Mouse (Mus musculus) bone marrow macrophage, adult 2 months (primary cell): ENCODE measurements at regions not wholly inside any gene's neighbourhood (a gene's known extent, or its start where the extent isn't known, plus 50 kb on each side); places are given as distances from the start of the nearest gene placed in this dataset.

ENCODE experiments used
- H3K27ac ChIP-seq: 2 replicates; pipeline ENCODE4 v1.5.1; 2012; ENCODE audit warnings: low read depth, low read length; ENCODE audit not compliant: insufficient read depth
- H3K4me1 ChIP-seq: 2 replicates; pipeline ENCODE4 v1.6.1; 2012; ENCODE audit warnings: low read length; ENCODE audit not compliant: control insufficient read depth, insufficient read depth
- H3K4me3 ChIP-seq: 2 replicates; pipeline ENCODE4 v1.5.1; 2012; ENCODE audit warnings: mild to moderate bottlenecking, low read length, moderate library complexity; ENCODE audit not compliant: insufficient read depth
- CTCF ChIP-seq: IDR thresholded peaks from 2 replicates; pipeline ENCODE4 v1.5.1; 2012; ENCODE audit warnings: low read depth, mild to moderate bottlenecking, low read length, moderate library complexity
- POLR2A ChIP-seq: IDR thresholded peaks from 2 replicates; pipeline ENCODE4 v1.6.1; 2012; ENCODE audit warnings: mild to moderate bottlenecking, low read depth, low read length, borderline replicate concordance

GRCm38 (mm10) chr5:120340696-120341231 lies 90.7 kb upstream of the Lhx5 start:
- TF ChIP-seq POLR2A (no peak), CTCF (no peak)
- Histone ChIP-seq H3K27ac (no peak overlapping the region), H3K4me1 (no peaks in the 10 kb centered on the region)

GRCm38 (mm10) chr5:120350461-120350860 lies 81.0 kb upstream of the Lhx5 start:
- no peak for TF ChIP-seq POLR2A
- TF ChIP-seq CTCF: no peak
- no peak overlapping the region for H3K4me3 ChIP-seq
- no peak overlapping the region for H3K27ac ChIP-seq

More at GRCm38 (mm10) chr5:120340696-120341231, 90.7 kb upstream of the Lhx5 start:
- no peak overlapping the region for H3K4me3 ChIP-seq

GRCm38 (mm10) chr5:120351827-120352226 lies 79.7 kb upstream of the Lhx5 start:
- Histone ChIP-seq H3K4me3 (no peak overlapping the region), H3K4me1 (no peaks in the 10 kb centered on the region), H3K27ac (no peak overlapping the region)
- TF ChIP-seq POLR2A: no peak
- TF ChIP-seq CTCF: no peak

More at GRCm38 (mm10) chr5:120350461-120350860, 81.0 kb upstream of the Lhx5 start:
- H3K4me1 ChIP-seq: no peaks in the 10 kb centered on the region

- no peak overlapping the region for H3K4me3 ChIP-seq
- no peaks in the 10 kb centered on the region for H3K4me1 ChIP-seq
- no peak overlapping the region for H3K27ac ChIP-seq
- no peak for TF ChIP-seq POLR2A
- no peak for TF ChIP-seq CTCF
Observed at GRCm38 (mm10) chr5:120353657-120354056, 77.8 kb upstream of the Lhx5 start.

- peaks cover 2% of the 10 kb centered on the region; the same call in 1 of the 2 replicates for H3K4me1 ChIP-seq
- no peak overlapping the region for H3K27ac ChIP-seq
- no peak overlapping the region for H3K4me3 ChIP-seq
- no peak for TF ChIP-seq POLR2A
- no peak for TF ChIP-seq CTCF
Observed at GRCm38 (mm10) chr5:120356950-120357349, 74.5 kb upstream of the Lhx5 start.

GRCm38 (mm10) chr5:120358084-120358690 lies 73.3 kb upstream of the Lhx5 start:
- TF ChIP-seq CTCF: no peak
- TF ChIP-seq POLR2A: no peak
- H3K4me3 ChIP-seq: no peak overlapping the region
- H3K4me1 ChIP-seq: peaks cover 2% of the 10 kb centered on the region; the same call in 1 of the 2 replicates
- no peak overlapping the region for H3K27ac ChIP-seq

- H3K4me1 ChIP-seq: no peaks in the 10 kb centered on the region
- H3K4me3 ChIP-seq: no peak overlapping the region
- TF ChIP-seq CTCF (no peak), POLR2A (no peak)
- H3K27ac ChIP-seq: no peak overlapping the region
Observed at GRCm38 (mm10) chr5:120365950-120366467, 65.5 kb upstream of the Lhx5 start.

GRCm38 (mm10) chr5:120368797-120369196 lies 62.7 kb upstream of the Lhx5 start:
- no peaks in the 10 kb centered on the region for H3K4me1 ChIP-seq
- no peak overlapping the region for H3K27ac ChIP-seq
- TF ChIP-seq CTCF (no peak), POLR2A (no peak)
- H3K4me3 ChIP-seq: no peak overlapping the region

GRCm38 (mm10) chr5:120371176-120371819 lies 60.2 kb upstream of the Lhx5 start:
- no peaks in the 10 kb centered on the region for H3K4me1 ChIP-seq
- no peak overlapping the region for H3K27ac ChIP-seq
- TF ChIP-seq CTCF (no peak), POLR2A (no peak)
- no peak overlapping the region for H3K4me3 ChIP-seq

- H3K27ac ChIP-seq: no peak overlapping the region
- no peaks in the 10 kb centered on the region for H3K4me1 ChIP-seq
- no peak overlapping the region for H3K4me3 ChIP-seq
- TF ChIP-seq CTCF (no peak), POLR2A (no peak)
Observed at GRCm38 (mm10) chr5:120373426-120373825, 58.1 kb upstream of the Lhx5 start.
